Mouse (Mus musculus) small intestine, adult 2 months (tissue): ENCODE data around the gene Bfar. TPM values are rescaled to one million over a fixed set of nuclear protein-coding genes. Genes with fewer than 3 reads are reported as not detected.
"Not testable (repeated sequence)": the region's sequence is repeated elsewhere in the genome, so short reads cannot be mapped to it uniquely, and the experiment has no call there.

Experiments used
- H3K27ac ChIP-seq: fragments of 200-500 bp; 2 replicates; pipeline ENCODE4 v1.5.1; 2012; ENCODE audit warnings: low read depth, low read length, control low read depth, inconsistent platforms; ENCODE audit not compliant: insufficient read depth
- H3K27me3 ChIP-seq: fragments of 200-500 bp; 2 replicates; pipeline ENCODE4 v1.6.1; 2012; ENCODE audit warnings: mild to moderate bottlenecking, moderate library complexity, low read length, inconsistent platforms; ENCODE audit not compliant: control insufficient read depth, insufficient read depth
- H3K36me3 ChIP-seq: fragments of 200-500 bp; 2 replicates; pipeline ENCODE4 v1.6.1; 2012; ENCODE audit warnings: mild to moderate bottlenecking, low read length, control low read depth, inconsistent platforms; ENCODE audit not compliant: control insufficient read depth, insufficient read depth
- H3K4me1 ChIP-seq: fragments of 200-500 bp; 2 replicates; pipeline ENCODE4 v1.6.1; 2012; ENCODE audit warnings: low read length, inconsistent platforms, mixed read lengths; ENCODE audit not compliant: control insufficient read depth, insufficient read depth, insufficient read length
- H3K4me3 ChIP-seq: fragments of 200-500 bp; 2 replicates; pipeline ENCODE4 v1.5.1; 2012; ENCODE audit warnings: low read depth, mild to moderate bottlenecking, control low read depth, inconsistent platforms, low read length, moderate library complexity
- CTCF ChIP-seq: fragments of 200-500 bp; IDR thresholded peaks from 2 replicates; pipeline ENCODE4 v1.5.1; 2012; ENCODE audit warnings: low read depth, mild to moderate bottlenecking, control low read depth, inconsistent platforms, low read length, moderate library complexity, mixed read lengths; ENCODE audit not compliant: insufficient replicate concordance, insufficient read length; ENCODE audit errors: extremely low read depth
- POLR2A ChIP-seq: fragments of 200-500 bp; IDR thresholded peaks from 2 replicates; pipeline ENCODE4 v1.6.1; 2012; ENCODE audit warnings: low read depth, mild to moderate bottlenecking, control low read depth, inconsistent platforms, low read length, moderate library complexity
- WGBS: fragments of 180-500 bp; shearing (Covaris S2); methylation state at CpG from one replicate; pipeline ENCODE4 v1.1.7; 2018; 5-methylcytosine and 5-hydroxymethylcytosine counted together
- polyA plus RNA-seq: library from polyadenylated mRNA; depleted of rRNA; stranded (reverse); fragments of >200 nt; gene quantifications from 2 replicates; pipeline ENCODE4 v1.2.3, GENCODE M21; 2012

Gene Bfar
- polyA plus RNA-seq, 1 experiment: 12.8 TPM

DNA sequence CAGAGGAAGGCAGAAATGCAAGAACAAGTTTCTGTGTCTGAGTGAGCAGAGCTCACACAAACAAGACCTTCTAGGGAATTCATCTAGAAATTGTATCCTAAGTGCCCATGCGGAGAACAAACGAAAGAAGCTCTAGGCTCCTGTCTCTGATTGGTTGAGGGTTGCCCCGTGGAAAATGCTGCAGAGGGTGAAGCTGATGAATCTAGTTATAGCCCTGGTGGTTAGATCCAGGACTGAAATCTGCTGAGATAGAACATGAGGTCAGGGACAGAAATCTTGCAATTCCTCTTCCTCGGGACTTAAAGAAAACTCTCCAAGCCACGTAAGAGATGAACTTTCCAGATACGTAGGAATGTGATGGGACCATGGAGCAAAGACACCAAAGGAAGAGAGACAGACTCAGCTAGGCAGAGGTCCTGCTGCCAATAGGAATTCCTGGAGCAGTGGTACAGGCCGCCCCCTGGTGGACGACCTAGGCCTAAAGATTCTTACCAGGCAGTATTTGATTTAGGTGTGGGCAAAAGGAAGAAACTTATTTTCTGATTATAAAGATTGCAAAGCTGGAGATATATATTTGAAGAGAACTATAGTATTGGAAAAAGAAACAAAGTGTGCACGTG is 62.0 kb downstream of the Bfar start:
- 15% methylated on average over 9 of the region's 9 CpGs for WGBS
- no peaks in the 10 kb centered on the region for H3K27me3 ChIP-seq

GRCm38 (mm10) chr16:13735977-13736376 is 64.3 kb downstream of the Bfar start:
- 82% methylated on average over 8 of the region's 8 CpGs for WGBS
- no peaks in the 10 kb centered on the region for H3K36me3 ChIP-seq
- no peaks in the 10 kb centered on the region for H3K27me3 ChIP-seq
- H3K4me3 ChIP-seq: no peak overlapping the region
- H3K4me1 ChIP-seq: no peaks in the 10 kb centered on the region
- no peak overlapping the region for H3K27ac ChIP-seq
- no peak for TF ChIP-seq CTCF
- TF ChIP-seq POLR2A: no peak

More for the DNA sequence above, 62.0 kb downstream of the Bfar start:
- Histone ChIP-seq H3K36me3 (no peaks in the 10 kb centered on the region), H3K4me1 (peaks cover 7% of the 10 kb centered on the region; the same call in 1 of the 2 replicates), H3K4me3 (no peak overlapping the region), H3K27ac (no peak overlapping the region)
- peak; percentile 86; the same call in 1 of the 2 replicates for TF ChIP-seq CTCF
- TF ChIP-seq POLR2A: no peak

GRCm38 (mm10) chr16:13739044-13739443 is 67.4 kb downstream of the Bfar start:
- not testable (repeated sequence) for H3K36me3 ChIP-seq, H3K4me3 ChIP-seq, H3K27me3 ChIP-seq, H3K27ac ChIP-seq, H3K4me1 ChIP-seq
- 31% methylated on average over 4 of the region's 4 CpGs for WGBS

GRCm38 (mm10) chr16:13740844-13741243 is 69.2 kb downstream of the Bfar start:
- Histone ChIP-seq H3K27ac (no peak overlapping the region), H3K4me1 (no peaks in the 10 kb centered on the region), H3K4me3 (no peak overlapping the region), H3K27me3 (no peaks in the 10 kb centered on the region), H3K36me3 (no peaks in the 10 kb centered on the region)
- 80% methylated on average over 2 of the region's 2 CpGs for WGBS
- TF ChIP-seq CTCF (no peak), POLR2A (no peak)

GRCm38 (mm10) chr16:13747708-13748107 is 76.0 kb downstream of the Bfar start:
- TF ChIP-seq POLR2A (no peak), CTCF (no peak)
- Histone ChIP-seq H3K27ac (no peak overlapping the region), H3K4me3 (no peak overlapping the region), H3K36me3 (no peaks in the 10 kb centered on the region), H3K27me3 (no peaks in the 10 kb centered on the region), H3K4me1 (no peaks in the 10 kb centered on the region)
- 91% methylated on average over 8 of the region's 8 CpGs for WGBS

GRCm38 (mm10) chr16:13748124-13748523 is 76.5 kb downstream of the Bfar start:
- Histone ChIP-seq H3K27me3 (no peaks in the 10 kb centered on the region), H3K4me1 (no peaks in the 10 kb centered on the region), H3K36me3 (no peaks in the 10 kb centered on the region), H3K4me3 (no peak overlapping the region), H3K27ac (no peak overlapping the region)
- 73% methylated on average over 3 of the region's 3 CpGs for WGBS
- TF ChIP-seq POLR2A: no peak
- no peak for TF ChIP-seq CTCF

DNA sequence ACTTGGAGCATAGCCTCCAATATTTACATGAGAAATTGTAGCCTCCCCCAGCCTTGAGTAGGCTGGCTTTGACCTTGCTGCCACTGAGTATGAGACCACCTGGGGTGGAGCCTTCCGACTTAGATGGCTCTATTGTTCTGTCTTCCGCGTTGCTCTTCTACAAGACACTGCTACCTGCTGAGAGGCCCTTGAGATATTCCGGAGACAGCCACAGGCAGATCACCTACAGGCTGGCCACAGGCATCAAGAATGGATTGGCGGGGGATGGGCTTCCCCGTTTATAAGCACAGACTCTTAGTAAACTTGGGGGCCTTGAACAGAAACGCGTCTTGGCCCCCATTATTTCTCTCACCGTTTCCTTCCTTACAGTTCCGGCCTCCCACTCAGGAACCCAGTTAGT is 77.2 kb downstream of the Bfar start:
- H3K27ac ChIP-seq, H3K27me3 ChIP-seq, H3K4me3 ChIP-seq, H3K4me1 ChIP-seq, H3K36me3 ChIP-seq: not testable (repeated sequence)
- WGBS: 48% methylated on average over 10 of the region's 10 CpGs

DNA sequence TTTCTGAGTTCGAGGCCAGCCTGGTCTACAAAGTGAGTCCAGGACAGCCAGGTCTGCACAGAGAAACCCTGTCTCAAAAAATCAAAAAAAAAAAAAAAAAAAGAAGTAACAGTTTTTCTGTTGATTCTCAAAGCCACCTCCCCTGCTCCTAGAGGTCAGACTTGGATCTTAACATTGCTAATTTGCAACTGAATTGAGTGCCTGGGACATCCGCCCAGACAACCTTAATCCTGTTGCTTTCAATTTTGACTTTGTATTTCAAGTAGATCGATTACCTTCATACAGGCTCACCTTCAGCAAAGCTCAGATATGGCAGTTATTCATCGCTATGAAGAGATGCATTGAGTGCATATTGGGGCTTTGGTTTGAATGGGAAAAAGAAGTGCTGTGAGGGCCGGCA is 77.6 kb downstream of the Bfar start:
- TF ChIP-seq CTCF: no peak
- no peak for TF ChIP-seq POLR2A
- 71% methylated on average over 5 of the region's 5 CpGs for WGBS

More for the DNA sequence above, 77.6 kb downstream of the Bfar start:
- no peaks in the 10 kb centered on the region for H3K36me3 ChIP-seq
- no peaks in the 10 kb centered on the region for H3K4me1 ChIP-seq
- H3K27me3 ChIP-seq: no peaks in the 10 kb centered on the region
- no peak overlapping the region for H3K27ac ChIP-seq
- no peak overlapping the region for H3K4me3 ChIP-seq
